Mouse (Mus musculus) urinary bladder, postnatal 36 days (tissue): ENCODE measurements around the gene Ftcd.
A peak's percentile ranks its signal among the peaks of the same experiment; 100 is the strongest.

Source experiments
- DNase-seq, 2 experiments: peaks; one replicate each; pipeline ENCODE4 v3.0.0; 2022; ENCODE audit warnings: low spot score in 2 of 2, mixed read lengths in 1 of 2

Gene Ftcd

DNA sequence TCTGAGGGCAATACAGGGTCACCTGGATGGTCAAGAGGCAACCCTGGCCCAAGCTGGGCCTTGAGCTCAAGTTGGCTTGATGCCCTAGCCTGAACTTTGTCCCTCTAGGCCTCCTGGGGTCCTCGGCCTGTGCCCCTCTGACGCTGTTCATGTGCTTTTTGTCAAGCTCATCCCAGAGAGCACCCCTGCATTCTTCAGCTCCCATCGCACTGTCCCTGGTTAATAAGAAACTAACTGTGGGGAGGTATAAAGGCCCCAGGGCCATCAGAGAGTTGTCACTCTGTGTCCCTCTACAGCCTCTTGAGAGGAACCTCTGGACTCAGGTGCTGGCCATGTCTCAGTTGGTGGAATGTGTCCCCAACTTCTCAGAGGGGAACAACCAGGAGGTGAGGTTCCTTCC, at the start of gene Ftcd:
Gene Ftcd, plus strand, starts transcription at position 275 of the 400 bp plus-strand sequence.
- no peak for DNase-seq

GRCm38 (mm10) chr10:76530922-76531321, 44.5 kb upstream of the Ftcd start:
- DNase-seq, result no peak

DNA sequence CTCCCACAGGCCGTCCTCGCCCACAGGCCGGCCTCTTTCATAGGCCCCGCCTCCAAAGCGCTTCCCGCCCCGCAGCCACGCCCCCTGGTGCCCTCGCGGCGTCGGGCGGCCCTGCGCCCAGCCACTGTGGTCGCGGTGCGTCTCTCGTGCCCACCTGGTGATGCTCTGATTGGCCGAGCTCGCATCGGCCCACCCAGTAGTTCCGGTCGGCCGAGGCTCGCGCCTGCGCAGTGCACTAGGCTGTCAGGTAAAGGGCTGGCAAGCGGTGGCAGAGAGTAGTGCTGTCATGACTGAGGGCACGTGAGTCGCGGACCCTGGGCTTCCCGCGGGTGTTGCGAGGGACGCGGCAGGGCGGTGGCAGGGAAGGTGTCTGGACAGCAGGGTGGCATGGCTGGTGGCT, 44.1 kb upstream of the Ftcd start, which contains the start of gene Lss:
Gene Lss, plus strand, starts transcription at position 214 of the 400 bp plus-strand sequence.
- DNase-seq, result peak; percentile 95

DNA sequence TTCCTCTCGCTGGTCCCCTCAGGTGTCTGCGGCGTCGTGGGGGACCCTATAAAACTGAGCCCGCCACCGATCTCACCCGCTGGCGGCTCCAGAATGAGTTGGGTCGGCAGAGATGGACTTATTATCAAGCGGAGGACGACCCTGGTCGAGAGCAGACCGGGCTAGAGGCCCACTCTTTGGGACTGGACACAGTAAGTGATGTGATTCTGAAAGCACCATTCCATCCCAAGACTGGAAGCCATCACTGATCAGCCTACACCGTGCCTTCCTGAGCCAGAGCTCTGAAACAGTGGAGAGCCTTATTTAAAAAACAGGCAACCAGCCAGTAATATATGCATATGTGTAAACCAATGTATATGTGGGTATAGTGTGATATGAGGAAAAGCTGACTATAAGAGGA, 43.6 kb upstream of the Ftcd start:
- DNase-seq, result no peak

DNA sequence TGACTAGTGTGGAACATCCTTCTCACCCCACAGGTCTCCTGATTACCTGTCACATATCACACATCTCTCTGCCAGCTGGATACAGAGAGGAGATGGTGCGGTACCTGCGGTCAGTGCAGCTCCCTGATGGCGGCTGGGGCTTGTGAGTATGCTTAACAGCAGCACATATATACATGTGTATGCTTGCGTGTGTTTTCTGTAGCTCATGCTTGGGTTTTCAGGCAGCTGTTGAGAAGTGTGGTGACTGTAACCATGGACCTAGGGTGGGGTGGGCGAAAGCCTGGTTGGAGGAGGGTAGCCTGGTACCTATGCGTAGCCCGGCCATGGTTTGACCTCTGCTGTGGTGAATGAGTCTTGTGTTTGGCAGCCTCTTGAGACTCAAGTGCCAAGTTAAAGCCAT, 39.9 kb upstream of the Ftcd start:
- no peak for DNase-seq

DNA sequence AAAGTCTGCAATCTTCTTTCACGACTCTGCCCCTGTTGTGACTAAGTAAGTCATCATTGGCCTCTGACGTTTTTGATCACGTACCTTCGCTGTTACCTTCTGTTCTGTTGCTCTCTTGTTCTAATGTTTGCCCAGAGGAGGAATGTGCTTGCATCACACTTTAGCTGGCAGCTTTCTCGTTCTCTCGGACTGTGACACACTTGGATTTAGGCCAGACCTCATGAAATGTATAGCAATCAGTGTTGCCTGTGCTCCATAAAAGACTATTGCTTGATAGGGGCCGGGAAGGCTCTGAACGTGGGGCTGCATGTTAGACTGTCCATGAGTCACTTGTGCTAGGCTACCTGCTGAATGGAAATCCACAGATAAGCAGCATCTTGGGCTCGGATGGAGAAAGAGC, 37.8 kb upstream of the Ftcd start:
- peak in 1 of 2 experiments; percentile 25 for DNase-seq

GRCm38 (mm10) chr10:76541336-76542085, 33.9 kb upstream of the Ftcd start:
- DNase-seq, result no peak

GRCm38 (mm10) chr10:76542636-76543375, 32.6 kb upstream of the Ftcd start:
- DNase-seq, result no peak

DNA sequence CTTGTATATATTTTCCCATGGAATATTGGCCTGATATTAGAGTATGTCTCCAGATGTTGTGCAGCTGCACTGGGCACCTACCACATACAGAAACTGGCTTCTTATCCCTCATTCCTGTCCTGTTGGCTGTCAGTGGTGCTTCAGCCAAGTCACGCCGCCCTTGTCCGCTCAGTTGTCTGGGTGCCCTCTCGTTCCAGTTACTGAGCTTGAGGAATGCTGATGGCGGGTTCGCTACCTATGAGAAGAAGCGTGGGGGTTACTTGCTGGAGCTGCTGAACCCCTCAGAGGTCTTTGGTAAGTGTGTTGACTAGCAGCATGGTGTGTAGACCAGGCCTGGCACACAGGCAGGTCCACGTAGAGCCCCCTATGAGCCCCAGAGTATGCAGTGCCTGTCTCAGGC, 28.9 kb upstream of the Ftcd start:
- no peak for DNase-seq

GRCm38 (mm10) chr10:76548218-76548617, 27.2 kb upstream of the Ftcd start:
- DNase-seq, result no peak

DNA sequence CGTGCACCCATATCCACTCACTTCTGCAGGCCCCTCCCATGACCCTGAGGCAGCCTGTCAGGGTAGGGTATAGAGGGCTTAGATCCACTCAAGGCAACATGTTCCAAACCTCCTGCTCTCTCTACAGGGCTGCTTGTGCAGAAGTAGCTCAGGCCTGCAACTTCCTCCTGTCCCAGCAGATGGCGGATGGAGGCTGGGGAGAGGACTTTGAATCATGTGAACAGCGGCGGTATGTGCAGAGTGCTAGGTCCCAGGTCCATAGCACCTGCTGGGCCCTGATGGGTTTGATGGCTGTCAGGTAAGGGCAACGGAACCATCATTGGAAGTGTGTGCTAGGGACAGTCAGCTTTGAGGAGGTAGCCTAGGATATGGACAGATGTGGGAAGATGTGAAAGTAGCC, 25.0 kb upstream of the Ftcd start:
- no peak for DNase-seq

DNA sequence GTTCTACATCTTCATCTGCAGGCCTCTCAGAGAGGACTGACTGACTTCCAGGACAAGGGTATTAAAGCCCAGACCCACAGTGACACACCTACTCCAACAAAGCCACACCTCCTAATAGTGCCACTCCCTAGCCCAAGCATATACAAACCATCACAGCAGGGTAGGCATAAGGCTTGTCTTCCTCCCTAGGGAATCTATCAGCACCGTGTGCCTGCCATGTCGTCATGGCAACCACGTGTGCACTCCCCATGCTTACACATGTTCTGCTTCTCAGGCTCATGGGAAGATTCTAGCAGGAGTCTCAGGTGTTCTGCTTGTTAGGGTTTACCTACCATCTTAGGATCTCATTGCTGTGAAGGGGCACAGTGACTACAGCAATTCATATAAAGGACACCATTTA, 23.9 kb upstream of the Ftcd start:
- DNase-seq, result no peak

- no peak for DNase-seq
Observed at GRCm38 (mm10) chr10:76554061-76554460, 21.4 kb upstream of the Ftcd start.

GRCm38 (mm10) chr10:76561972-76562371, 13.5 kb upstream of the Ftcd start, which contains the start of gene Spatc1l:
TSS of gene Spatc1l (plus strand) at chr10:76562272.
- no peak for DNase-seq

GRCm38 (mm10) chr10:76569996-76570685, 5.3 kb upstream of the Ftcd start:
- DNase-seq, result no peak

DNA sequence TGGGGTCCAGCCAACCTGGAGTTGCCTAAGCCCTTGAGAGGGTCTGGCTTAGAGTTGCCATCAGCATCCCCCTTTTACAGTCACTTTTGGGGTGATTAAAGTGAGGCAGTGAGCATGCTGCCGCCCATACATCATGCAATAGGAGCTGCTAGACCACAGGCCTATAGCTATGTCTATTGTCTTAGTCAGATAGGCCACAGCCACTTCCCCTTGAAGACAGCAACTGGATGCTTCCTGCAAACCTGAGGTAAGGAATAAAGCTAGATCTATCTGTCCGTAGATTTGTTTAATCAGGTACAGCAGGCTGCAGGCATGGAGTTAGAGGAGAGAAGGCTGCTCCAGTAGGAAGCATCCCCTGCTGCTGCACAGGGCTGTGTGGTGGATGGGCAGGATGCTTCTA, 4.4 kb upstream of the Ftcd start:
- DNase-seq, result no peak

DNA sequence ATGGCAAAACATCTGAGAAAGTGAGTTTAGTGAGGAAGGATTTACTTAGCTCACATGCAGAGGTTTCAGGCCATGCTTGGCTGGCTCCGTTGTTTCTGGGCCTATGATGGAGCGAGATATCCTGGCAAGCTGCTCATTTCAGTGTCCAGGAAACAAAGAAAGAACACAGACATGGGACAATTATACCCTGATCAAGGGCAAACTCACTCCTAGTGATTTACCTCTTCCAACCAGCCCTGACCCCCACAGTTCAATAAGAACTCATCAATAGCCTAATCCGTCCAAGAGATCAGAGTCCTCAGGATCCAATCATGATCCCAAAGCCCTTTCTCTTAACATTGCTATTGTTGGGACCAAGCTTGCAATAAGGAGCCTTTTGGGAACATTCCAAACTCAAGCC, 3.3 kb upstream of the Ftcd start:
- no peak for DNase-seq

DNA sequence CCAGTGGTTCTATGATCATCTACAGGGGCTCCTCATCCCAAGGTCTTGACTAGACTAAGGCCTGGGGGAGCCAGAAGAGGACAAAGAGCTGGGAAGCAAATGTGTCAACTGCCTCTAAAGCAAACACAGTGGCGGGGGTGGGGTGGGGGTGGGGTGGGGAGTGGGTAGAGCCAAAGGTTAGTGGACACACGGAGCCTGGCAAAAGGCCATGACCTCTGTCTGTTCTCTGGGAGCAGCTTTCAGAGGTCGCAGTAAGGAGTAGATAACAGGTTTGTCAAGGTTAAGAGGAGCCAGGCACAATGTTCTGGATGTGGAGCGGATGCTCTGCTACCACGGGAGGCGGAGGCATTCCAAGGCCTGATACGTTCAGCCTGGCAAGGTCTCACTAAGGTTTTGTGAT, 1.5 kb downstream of the Ftcd start:
- DNase-seq, result no peak

- DNase-seq, result no peak
Observed at GRCm38 (mm10) chr10:76584138-76584537, 8.7 kb downstream of the Ftcd start.

GRCm38 (mm10) chr10:76586190-76586589, 10.7 kb downstream of the Ftcd start:
- DNase-seq, result no peak

DNA sequence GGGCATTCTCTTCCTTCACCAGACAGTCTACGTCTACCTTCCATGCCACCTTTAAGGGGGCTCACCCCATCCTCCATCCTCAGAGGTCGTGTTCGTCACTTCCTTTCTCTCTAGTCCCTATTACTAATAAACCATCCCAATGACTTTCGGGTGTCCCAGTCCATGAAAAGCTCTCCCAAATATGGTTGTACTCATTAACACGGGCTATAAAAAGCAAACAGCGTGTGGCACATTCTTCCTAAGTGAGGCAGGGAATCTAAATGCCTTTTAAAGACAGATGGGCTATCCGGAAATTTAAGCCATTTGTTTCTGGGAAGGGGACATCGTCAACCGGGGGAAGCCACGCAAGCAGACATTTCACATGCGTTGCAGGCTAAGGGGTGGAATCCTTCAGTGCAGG, 14.7 kb downstream of the Ftcd start:
- no peak for DNase-seq

GRCm38 (mm10) chr10:76596338-76596737, 20.9 kb downstream of the Ftcd start:
- no peak for DNase-seq

GRCm38 (mm10) chr10:76602690-76603089, 27.2 kb downstream of the Ftcd start:
- DNase-seq, result no peak
